Mouse (Mus musculus): ENCODE measurements at regions not wholly inside any gene's neighbourhood (a gene's known extent, or its start where the extent isn't known, plus 50 kb on each side); places are given as distances from the start of the nearest gene placed in this dataset.

DNA sequence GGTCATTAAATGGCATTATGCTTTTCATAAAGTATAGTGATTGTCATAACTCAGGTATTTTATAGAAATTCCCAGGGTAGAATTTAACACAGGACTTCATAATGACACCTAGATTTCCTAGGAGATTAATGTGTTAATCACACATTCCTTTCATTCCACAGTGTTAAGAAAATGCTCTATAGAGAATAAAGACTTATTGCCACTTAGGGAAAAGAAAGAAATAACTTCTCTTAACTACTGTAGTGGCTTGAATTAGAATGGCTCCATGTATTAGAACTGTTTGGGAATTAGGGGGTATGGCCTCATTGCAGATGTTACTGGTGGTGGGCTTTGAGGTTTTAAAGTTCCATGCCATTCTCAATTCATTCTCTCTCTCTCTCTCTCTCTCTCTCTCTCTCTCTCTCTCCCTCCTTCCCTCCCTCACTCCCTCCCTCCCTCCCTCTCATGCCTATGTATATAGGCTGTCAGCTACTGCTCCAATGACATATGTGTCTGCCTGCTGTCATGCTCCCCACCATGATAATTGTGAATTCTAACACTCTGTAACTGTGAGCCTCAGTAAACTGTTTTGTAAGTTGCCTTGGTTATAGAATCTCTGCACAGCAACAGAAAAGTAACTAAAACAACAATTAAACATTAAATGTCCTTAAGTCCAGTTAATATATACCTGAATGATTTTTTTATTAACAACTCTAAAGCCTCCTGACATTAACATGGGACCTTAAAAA, 425.1 kb upstream of the Depdc1a start:
- Histone ChIP-seq H3K9ac (replicated peaks; ENCODE audit: low read length) (no peak overlapping the region), H3K36me3 (ENCODE audit: control insufficient read depth, insufficient read depth, low read length) (no peaks in the 10 kb centered on the region), H3K9me3 (ENCODE audit: control insufficient read depth, low read length) (no peaks in the 10 kb centered on the region), H3K27ac (replicated peaks; ENCODE audit: low read depth, low read length) (no peak overlapping the region), H3K4me2 (ENCODE audit: low read length) (no peak overlapping the region), H3K27me3 (ENCODE audit: control insufficient read depth, insufficient read depth, low read length) (no peaks in the 10 kb centered on the region), H3K4me1 (ENCODE audit: control insufficient read depth, insufficient read depth, low read length) (no peaks in the 10 kb centered on the region), H3K4me3 (replicated peaks; ENCODE audit: low read depth, low read length) (no peak overlapping the region)
- DNase-seq (no peak), ATAC-seq (ENCODE audit: low FRiP score, low TSS enrichment) (no peak)

- Histone ChIP-seq H3K4me2 (ENCODE audit: low read length) (no peak overlapping the region), H3K36me3 (ENCODE audit: control insufficient read depth, insufficient read depth, low read length) (no peaks in the 10 kb centered on the region), H3K27me3 (ENCODE audit: control insufficient read depth, insufficient read depth, low read length) (no peaks in the 10 kb centered on the region), H3K27ac (replicated peaks; ENCODE audit: low read depth, low read length) (no peak overlapping the region), H3K4me3 (replicated peaks; ENCODE audit: low read depth, low read length) (no peak overlapping the region), H3K9ac (replicated peaks; ENCODE audit: low read length) (no peak overlapping the region), H3K4me1 (ENCODE audit: control insufficient read depth, insufficient read depth, low read length) (no peaks in the 10 kb centered on the region), H3K9me3 (ENCODE audit: control insufficient read depth, low read length) (no peaks in the 10 kb centered on the region)
- DNase-seq (peak; percentile 2), ATAC-seq (ENCODE audit: low FRiP score, low TSS enrichment) (no peak)
- WGBS: 92% methylated on average over 1 of the region's 1 CpGs
Measured at GRCm38 (mm10) chr3:159056960-159057525, 438.2 kb upstream of the Depdc1a start.

GRCm38 (mm10) chr3:159034806-159035205, 460.4 kb upstream of the Depdc1a start:
- ATAC-seq (ENCODE audit: low FRiP score, low TSS enrichment) (no peak), DNase-seq (no peak)
- WGBS: 62% methylated on average over 4 of the region's 4 CpGs
- no peak overlapping the region for H3K4me2 ChIP-seq (ENCODE audit: low read length)
- no peaks in the 10 kb centered on the region for H3K36me3 ChIP-seq (ENCODE audit: control insufficient read depth, insufficient read depth, low read length)
- H3K27me3 ChIP-seq (ENCODE audit: control insufficient read depth, insufficient read depth, low read length): no peaks in the 10 kb centered on the region
- no peak overlapping the region for H3K4me3 ChIP-seq (replicated peaks; ENCODE audit: low read depth, low read length)
- no peak overlapping the region for H3K27ac ChIP-seq (replicated peaks; ENCODE audit: low read depth, low read length)
- no peaks in the 10 kb centered on the region for H3K4me1 ChIP-seq (ENCODE audit: control insufficient read depth, insufficient read depth, low read length)
- H3K9me3 ChIP-seq (ENCODE audit: control insufficient read depth, low read length): no peaks in the 10 kb centered on the region
- H3K9ac ChIP-seq (replicated peaks; ENCODE audit: low read length): no peak overlapping the region

DNA sequence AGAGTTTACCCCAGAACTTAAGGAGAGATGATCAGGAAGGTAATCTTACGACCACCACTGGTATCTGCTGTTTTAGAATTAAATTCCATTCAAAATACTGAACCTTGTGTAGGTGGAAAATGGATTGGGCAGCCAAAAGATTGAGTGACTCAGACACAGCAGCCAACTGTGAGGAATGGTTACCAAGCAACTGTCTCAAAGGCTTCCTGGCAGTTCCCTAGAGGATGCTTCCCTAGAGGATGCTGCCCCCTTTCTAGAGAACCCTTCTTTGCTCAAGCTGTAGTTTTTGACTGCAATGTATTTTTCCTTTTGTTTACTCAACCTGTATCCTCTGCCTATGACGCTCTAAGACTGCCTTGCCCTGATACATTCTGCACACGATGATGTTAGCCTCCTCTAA, 463.7 kb upstream of the Depdc1a start:
- H3K27ac ChIP-seq (replicated peaks; ENCODE audit: low read depth, low read length): no peak overlapping the region
- no peaks in the 10 kb centered on the region for H3K36me3 ChIP-seq (ENCODE audit: control insufficient read depth, insufficient read depth, low read length)
- H3K4me1 ChIP-seq (ENCODE audit: control insufficient read depth, insufficient read depth, low read length): no peaks in the 10 kb centered on the region
- no peak for ATAC-seq (ENCODE audit: low FRiP score, low TSS enrichment)
- no peak overlapping the region for H3K9ac ChIP-seq (replicated peaks; ENCODE audit: low read length)
- H3K9me3 ChIP-seq (ENCODE audit: control insufficient read depth, low read length): no peaks in the 10 kb centered on the region
- H3K4me2 ChIP-seq (ENCODE audit: low read length): no peak overlapping the region
- H3K27me3 ChIP-seq (ENCODE audit: control insufficient read depth, insufficient read depth, low read length): no peaks in the 10 kb centered on the region
- no peak for DNase-seq
- H3K4me3 ChIP-seq (replicated peaks; ENCODE audit: low read depth, low read length): no peak overlapping the region
- 87% methylated on average over 3 of the region's 3 CpGs for WGBS

DNA sequence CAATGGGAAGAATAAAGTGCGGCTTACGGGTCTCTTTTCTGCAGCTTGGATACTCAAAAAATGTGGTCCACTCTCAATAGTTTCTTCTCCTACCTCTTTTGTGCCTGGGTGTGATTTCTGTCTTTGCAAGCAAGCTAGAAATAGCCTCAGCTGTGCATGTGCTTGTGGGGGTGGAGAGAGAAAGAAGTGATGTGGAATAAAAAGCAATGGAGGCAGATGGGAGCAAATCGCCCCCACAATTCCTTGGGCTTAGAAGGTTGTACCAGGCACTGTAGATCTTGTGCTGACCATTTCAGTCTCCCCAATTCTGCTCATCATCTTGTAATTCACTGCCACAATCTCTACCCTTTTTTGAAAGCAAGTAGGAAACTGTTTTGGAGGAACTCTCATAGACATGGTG, 464.6 kb upstream of the Depdc1a start:
- H3K9ac ChIP-seq (replicated peaks; ENCODE audit: low read length): no peak overlapping the region
- H3K4me2 ChIP-seq (ENCODE audit: low read length): no peak overlapping the region
- H3K4me1 ChIP-seq (ENCODE audit: control insufficient read depth, insufficient read depth, low read length): no peaks in the 10 kb centered on the region
- H3K4me3 ChIP-seq (replicated peaks; ENCODE audit: low read depth, low read length): no peak overlapping the region
- H3K27ac ChIP-seq (replicated peaks; ENCODE audit: low read depth, low read length): no peak overlapping the region
- WGBS: 88% methylated on average over 3 of the region's 3 CpGs
- no peaks in the 10 kb centered on the region for H3K9me3 ChIP-seq (ENCODE audit: control insufficient read depth, low read length)
- no peaks in the 10 kb centered on the region for H3K27me3 ChIP-seq (ENCODE audit: control insufficient read depth, insufficient read depth, low read length)
- H3K36me3 ChIP-seq (ENCODE audit: control insufficient read depth, insufficient read depth, low read length): no peaks in the 10 kb centered on the region
- no peak for ATAC-seq (ENCODE audit: low FRiP score, low TSS enrichment)
- no peak for DNase-seq

- no peak overlapping the region for H3K4me3 ChIP-seq (replicated peaks; ENCODE audit: low read depth, low read length)
- no peak overlapping the region for H3K27ac ChIP-seq (replicated peaks; ENCODE audit: low read depth, low read length)
- no peaks in the 10 kb centered on the region for H3K27me3 ChIP-seq (ENCODE audit: control insufficient read depth, insufficient read depth, low read length)
- H3K4me1 ChIP-seq (ENCODE audit: control insufficient read depth, insufficient read depth, low read length): no peaks in the 10 kb centered on the region
- no peak overlapping the region for H3K9ac ChIP-seq (replicated peaks; ENCODE audit: low read length)
- 89% methylated on average over 2 of the region's 2 CpGs for WGBS
- H3K36me3 ChIP-seq (ENCODE audit: control insufficient read depth, insufficient read depth, low read length): no peaks in the 10 kb centered on the region
- ATAC-seq (ENCODE audit: low FRiP score, low TSS enrichment): no peak
- DNase-seq: no peak
- no peak overlapping the region for H3K4me2 ChIP-seq (ENCODE audit: low read length)
- no peaks in the 10 kb centered on the region for H3K9me3 ChIP-seq (ENCODE audit: control insufficient read depth, low read length)
Measured at GRCm38 (mm10) chr3:159029951-159030350, 465.3 kb upstream of the Depdc1a start.

- no peaks in the 10 kb centered on the region for H3K4me1 ChIP-seq (ENCODE audit: control insufficient read depth, insufficient read depth, low read length)
- no peak overlapping the region for H3K4me2 ChIP-seq (ENCODE audit: low read length)
- H3K27me3 ChIP-seq (ENCODE audit: control insufficient read depth, insufficient read depth, low read length): no peaks in the 10 kb centered on the region
- H3K9me3 ChIP-seq (ENCODE audit: control insufficient read depth, low read length): no peaks in the 10 kb centered on the region
- no peak overlapping the region for H3K4me3 ChIP-seq (replicated peaks; ENCODE audit: low read depth, low read length)
- H3K36me3 ChIP-seq (ENCODE audit: control insufficient read depth, insufficient read depth, low read length): no peaks in the 10 kb centered on the region
- DNase-seq (no peak), ATAC-seq (ENCODE audit: low FRiP score, low TSS enrichment) (no peak)
- no peak overlapping the region for H3K9ac ChIP-seq (replicated peaks; ENCODE audit: low read length)
- no peak overlapping the region for H3K27ac ChIP-seq (replicated peaks; ENCODE audit: low read depth, low read length)
Measured at GRCm38 (mm10) chr3:159020447-159020846, 458.4 kb upstream of the Lrrc7 start.

GRCm38 (mm10) chr3:159017269-159017668, 455.2 kb upstream of the Lrrc7 start:
- Histone ChIP-seq H3K4me3 (replicated peaks; ENCODE audit: low read depth, low read length) (no peak overlapping the region), H3K27ac (replicated peaks; ENCODE audit: low read depth, low read length) (no peak overlapping the region), H3K36me3 (ENCODE audit: control insufficient read depth, insufficient read depth, low read length) (no peaks in the 10 kb centered on the region), H3K9ac (replicated peaks; ENCODE audit: low read length) (no peak overlapping the region), H3K4me2 (ENCODE audit: low read length) (no peak overlapping the region), H3K9me3 (ENCODE audit: control insufficient read depth, low read length) (no peaks in the 10 kb centered on the region), H3K4me1 (ENCODE audit: control insufficient read depth, insufficient read depth, low read length) (no peaks in the 10 kb centered on the region), H3K27me3 (ENCODE audit: control insufficient read depth, insufficient read depth, low read length) (no peaks in the 10 kb centered on the region)
- no peak for DNase-seq
- no peak for ATAC-seq (ENCODE audit: low FRiP score, low TSS enrichment)

- H3K27me3 ChIP-seq (ENCODE audit: control insufficient read depth, insufficient read depth, low read length): no peaks in the 10 kb centered on the region
- no peak overlapping the region for H3K27ac ChIP-seq (replicated peaks; ENCODE audit: low read depth, low read length)
- H3K4me3 ChIP-seq (replicated peaks; ENCODE audit: low read depth, low read length): no peak overlapping the region
- DNase-seq (no peak), ATAC-seq (ENCODE audit: low FRiP score, low TSS enrichment) (no peak)
- H3K9ac ChIP-seq (replicated peaks; ENCODE audit: low read length): no peak overlapping the region
- H3K4me1 ChIP-seq (ENCODE audit: control insufficient read depth, insufficient read depth, low read length): no peaks in the 10 kb centered on the region
- no peaks in the 10 kb centered on the region for H3K36me3 ChIP-seq (ENCODE audit: control insufficient read depth, insufficient read depth, low read length)
- no peak overlapping the region for H3K4me2 ChIP-seq (ENCODE audit: low read length)
- H3K9me3 ChIP-seq (ENCODE audit: control insufficient read depth, low read length): no peaks in the 10 kb centered on the region
Measured at GRCm38 (mm10) chr3:159016426-159016825, 454.4 kb upstream of the Lrrc7 start.
